Comparison of ENCODE assay signal across 9 mouse cellular contexts in genomic region chr2:102743918-102744696, GRCm38 (mm10).
DNase-seq lines count a peak whose midpoint lies in the region; ATAC-seq and TF ChIP-seq lines count a peak whose summit lies in the region.
"Had no signal": no experiment of that assay in that cellular context is flagged by ENCODE, and none has a peak within 500 bp of the region (broad histone marks: within the 10 kb centered on the region; RNA-seq: fewer than 3 reads in every experiment).

No protein-coding gene starts in this region.

- POLR2A ChIA-PET in Patski (lab: Charles Lee), result interaction anchor here (0.6 kb wide), 1 partner anchor 160 kb away, joined by 3 read pairs; no protein-coding TSS in a partner anchor

- no peak overlapping the region for H3K9ac ChIP-seq in lung, postnatal 0 days (replicated peaks; ENCODE audit: low read depth)

- no peaks in the 10 kb centered on the region for H3K9me3 ChIP-seq in lung, postnatal 0 days (ENCODE audit: low read length)
- H3K9me3 ChIP-seq: megakaryocyte, embryonic 14.5 days had no signal

- TF ChIP-seq CTCF in Patski (IDR thresholded peaks at IDR 0.05), result peak; percentile 74
- peak; percentile 84 for TF ChIP-seq CTCF in lung, postnatal 0 days (IDR thresholded peaks at IDR 0.05)

- TF ChIP-seq EP300 in lung, postnatal 0 days (IDR thresholded peaks at IDR 0.05), result no peak

- 51% methylated on average over 10 of the region's 10 CpGs for WGBS in lung, postnatal 0 days

- no peak overlapping the region for H3K4me3 ChIP-seq in lung, postnatal 0 days (ENCODE audit: low read depth, low read length)
- H3K4me3 ChIP-seq: megakaryocyte, embryonic 14.5 days had no signal

- H3K4me2 ChIP-seq in lung, postnatal 0 days (replicated peaks; ENCODE audit: low read depth, low read length), result no peak overlapping the region

- no peaks in the 10 kb centered on the region for H3K4me1 ChIP-seq in lung, postnatal 0 days (ENCODE audit: insufficient read depth, low read depth, low read length)

- in situ Hi-C loops in Patski (cut with MboI; ENCODE audit: low pct_unique_long_range_greater_than_20kb), result loop anchor here (5.0 to 10.0 kb wide), 2 partner anchors 151 to 273 kb away; no protein-coding TSS in a partner anchor

- no peaks in the 10 kb centered on the region for H3K27me3 ChIP-seq in Patski
- H3K27me3 ChIP-seq in lung, postnatal 0 days (replicated peaks; ENCODE audit: insufficient read depth, low read length), result no peaks in the 10 kb centered on the region

- DNase-seq in left cerebral cortex, adult 18-20 months (ENCODE audit: low spot score in 2 of 2), result peak; percentile 56 to 74
- DNase-seq in left cerebral cortex, adult 11 months (ENCODE audit: low spot score), result no peak
- no peak for DNase-seq in Patski (ENCODE audit: low read depth, low spot score)
- DNase-seq in embryo, embryonic 11.5 days (ENCODE audit: low read depth, low spot score), result peak; percentile 23
- peak; percentile 41 to 59 for DNase-seq in kidney, adult 8-10 months
- peak; percentile 78 for DNase-seq in lung, postnatal 0 days (ENCODE audit: low spot score)
- DNase-seq in retina, adult 2 months (ENCODE audit: low read depth, low spot score), result peak; percentile 28
- peak; percentile 48 to 56 for DNase-seq in urinary bladder, postnatal 36 days (ENCODE audit: low spot score in 2 of 2)

- no peak overlapping the region for H3K27ac ChIP-seq in lung, postnatal 0 days (ENCODE audit: low read length)

- ATAC-seq in Patski, result no peak
- no peak for ATAC-seq in lung, postnatal 0 days

- CTCF ChIA-PET in Patski (lab: Charles Lee), result interaction anchor here (0.6 to 1.8 kb wide), 17 partner anchors 8 to 341 kb away, joined by 3 to 7 read pairs (median 4); no protein-coding TSS in a partner anchor

- no peaks in the 10 kb centered on the region for H3K36me3 ChIP-seq in lung, postnatal 0 days (ENCODE audit: insufficient read depth, low read length)

Comparison
In these comparisons a context has a peak if more than half of its experiments do, and no peak if none do; other contexts are left out.
1. DNase-seq: peak in left cerebral cortex, adult 18-20 months (2 of 2), embryo, embryonic 11.5 days (single experiment), kidney, adult 8-10 months (2 of 2), lung, postnatal 0 days (single experiment), retina, adult 2 months (single experiment) and urinary bladder, postnatal 36 days (2 of 2); none in left cerebral cortex, adult 11 months (single experiment) and Patski (single experiment).